Mouse (Mus musculus) olfactory bulb, adult 2 months (tissue): ENCODE data around the gene Ybx3.

Source experiments
- CTCF ChIP-seq: fragments of 200-500 bp; IDR thresholded peaks from 2 replicates; pipeline ENCODE4 v1.5.1; 2012; ENCODE audit warnings: low read depth, mild to moderate bottlenecking, low read length, moderate library complexity; ENCODE audit not compliant: insufficient read depth
- POLR2A ChIP-seq: fragments of 200-500 bp; IDR thresholded peaks from 2 replicates; pipeline ENCODE4 v1.6.1; 2012; ENCODE audit warnings: mild to moderate bottlenecking, low read depth, low read length, moderate library complexity; ENCODE audit not compliant: insufficient read depth

- TF ChIP-seq CTCF (no peak), POLR2A (no peak)
Measured at GRCm38 (mm10) chr6:131373160-131373559, 15.1 kb downstream of the Ybx3 start.
